Mouse (Mus musculus): ENCODE measurements around the gene Arhgef39.

GRCm38 (mm10) chr4:43452315-43452714 is 47.2 kb downstream of the Arhgef39 start:
- TF ChIP-seq CTCF (IDR thresholded peaks at IDR 0.05; ENCODE audit: low read depth, low read length) (no peak), POLR2A (IDR thresholded peaks at IDR 0.05; ENCODE audit: borderline replicate concordance, low read depth, low read length) (no peak)

Measured in bone marrow macrophage, adult 2 months (primary cell).